Mouse (Mus musculus) common myeloid progenitor, adult 5-6 weeks (primary cell): ENCODE data around the gene Ppp1r2. TPM values are rescaled to one million over a fixed set of nuclear protein-coding genes. Genes with fewer than 3 reads are reported as not detected.

Experiments used
- ATAC-seq: replicated peaks from 2 replicates; pipeline ENCODE4 v1.8.0; 2016; ENCODE audit warnings: low read depth, mild to moderate bottlenecking, moderate TSS enrichment, inconsistent platforms; ENCODE audit not compliant: poor library complexity, severe bottlenecking
- total RNA-seq: library from RNA; stranded (forward); fragments of 200-1000, 187-1606 nt; gene quantifications from 2 replicates; pipeline ENCODE4 v1.2.3, GENCODE M21; 2017

The Ppp1r2 gene
- total RNA-seq, 1 experiment from 2014 or later: 42.0 TPM

DNA sequence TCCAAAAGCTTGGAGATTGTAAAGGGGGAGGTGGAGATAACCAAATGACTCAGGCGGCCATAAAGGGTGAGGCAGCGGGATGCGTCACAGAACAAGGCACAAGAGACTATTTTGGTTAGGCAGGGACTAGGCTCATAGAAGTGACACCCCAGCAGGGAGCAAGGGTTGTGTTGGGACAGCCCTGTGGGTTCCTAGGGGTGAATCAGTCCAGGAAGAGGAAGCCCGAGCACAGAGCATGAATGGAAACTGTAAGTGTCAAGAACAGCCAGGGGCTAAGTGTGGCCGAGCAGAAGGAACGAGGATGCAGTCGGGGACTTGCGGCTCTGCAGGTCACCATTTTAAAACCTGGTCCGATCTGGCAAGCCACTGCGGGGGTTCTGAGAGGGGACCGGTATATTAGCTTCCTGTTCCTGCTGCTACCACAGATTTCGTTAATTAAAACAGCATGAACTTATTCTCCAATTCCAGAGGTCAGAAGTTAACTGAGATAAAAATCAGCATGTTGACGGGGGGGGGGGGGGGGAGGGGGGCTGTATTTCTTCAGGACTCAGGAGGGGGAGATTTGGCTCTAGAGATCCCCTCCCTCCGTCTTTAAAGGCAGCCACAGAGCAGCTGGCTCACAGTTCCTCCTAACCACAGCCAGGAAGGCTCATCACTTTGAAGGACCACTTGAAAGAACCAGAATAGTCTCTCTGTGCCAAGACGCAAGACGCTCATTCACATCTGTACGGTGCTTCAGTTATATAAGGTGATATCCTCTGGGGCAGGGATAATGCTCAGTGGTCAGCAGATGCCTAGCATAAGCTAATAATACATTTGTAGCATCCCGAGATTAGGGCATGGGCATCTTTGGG, 39.4 kb downstream of the Ppp1r2 start:
- ATAC-seq: peak; percentile 61

- no peak for ATAC-seq
Observed at GRCm38 (mm10) chr16:31234808-31235456, 40.1 kb downstream of the Ppp1r2 start.

DNA sequence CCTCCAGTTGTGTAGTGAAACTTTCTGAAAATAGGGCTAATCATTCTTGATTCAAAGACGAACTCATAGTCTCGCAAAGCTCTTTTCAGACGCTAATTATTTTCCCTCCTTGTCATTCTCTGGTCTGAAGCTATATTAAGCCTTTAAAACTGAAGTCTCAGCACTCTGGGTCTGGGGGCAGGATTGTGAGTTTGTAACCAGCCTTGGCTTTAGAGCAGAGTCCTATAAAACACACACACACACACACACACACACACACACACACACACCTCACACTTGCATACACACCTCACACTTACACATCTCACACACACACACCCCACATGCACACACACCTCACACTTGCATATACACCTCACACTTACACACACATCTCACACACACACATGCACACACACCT, 40.7 kb downstream of the Ppp1r2 start:
- no peak for ATAC-seq

DNA sequence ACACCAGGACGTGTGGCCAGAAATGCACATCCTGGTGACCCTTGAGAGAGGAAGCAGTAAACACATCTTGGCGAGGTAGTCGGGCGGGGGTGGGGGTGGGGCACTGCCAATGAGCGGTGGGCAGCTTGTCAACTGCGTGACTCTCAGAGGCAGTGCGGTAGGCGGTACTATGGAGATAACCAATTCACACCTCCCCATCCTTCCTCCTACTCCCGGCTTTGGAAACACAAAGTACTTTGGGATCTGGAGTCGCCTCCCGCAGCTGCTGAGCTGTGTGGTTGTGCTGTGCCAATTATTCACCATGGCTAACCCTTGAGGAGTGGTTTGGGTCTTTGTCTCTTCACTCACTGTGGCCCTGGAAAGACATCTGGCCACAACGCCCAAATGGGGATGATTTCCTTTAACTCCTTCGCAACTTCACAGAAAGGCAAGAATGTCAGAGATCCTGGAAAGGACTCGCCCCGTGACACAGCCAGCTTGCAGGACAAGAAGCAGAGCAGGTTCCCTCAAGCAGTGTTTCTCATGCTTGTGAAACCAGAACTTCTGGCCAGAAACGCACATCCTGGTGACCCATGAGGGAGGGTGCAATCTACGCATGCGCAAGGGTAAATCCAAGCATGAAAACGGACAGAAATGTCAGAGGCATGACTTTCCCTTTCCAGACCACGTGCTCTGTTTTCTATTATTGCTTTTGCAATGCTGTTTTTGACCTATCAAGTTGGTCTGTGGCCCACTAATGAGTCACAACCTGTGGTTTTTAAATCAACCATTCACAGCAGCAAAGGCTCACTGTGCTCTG, 41.3 kb downstream of the Ppp1r2 start:
- peak; percentile 75 for ATAC-seq

GRCm38 (mm10) chr16:31233167-31233498, 41.9 kb downstream of the Ppp1r2 start:
- no peak for ATAC-seq

DNA sequence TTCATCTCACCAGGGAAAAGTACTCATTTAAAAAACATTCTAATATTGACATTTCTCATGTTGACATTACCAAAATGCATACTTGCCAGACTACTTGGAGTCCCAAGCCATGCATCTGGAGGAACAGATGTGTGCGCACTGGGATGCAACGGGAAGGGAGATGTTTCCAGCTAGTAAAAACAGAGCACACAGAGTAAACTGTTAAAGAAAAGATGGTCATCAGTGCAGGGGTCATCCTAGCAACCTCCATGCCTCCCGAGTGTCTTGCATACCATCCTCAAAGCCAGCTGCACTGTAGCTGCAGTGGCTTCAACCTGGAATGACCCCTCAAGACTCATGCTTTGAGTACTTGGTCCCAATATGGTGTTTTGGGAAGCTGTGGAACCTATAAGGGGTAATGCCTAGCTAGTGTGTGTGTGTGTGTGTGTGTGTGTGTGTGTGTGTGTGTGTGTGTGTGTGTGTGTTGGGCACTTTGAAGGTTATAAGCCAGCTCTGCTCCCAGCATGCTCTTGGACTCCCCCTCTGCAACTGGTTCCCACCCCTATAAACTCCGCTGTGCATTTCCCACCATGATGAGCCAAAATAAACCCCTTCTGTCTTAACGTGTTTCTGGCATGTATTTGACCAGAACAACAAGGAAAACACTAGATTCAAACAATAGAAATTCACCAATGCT, 42.4 kb downstream of the Ppp1r2 start:
- no peak for ATAC-seq

DNA sequence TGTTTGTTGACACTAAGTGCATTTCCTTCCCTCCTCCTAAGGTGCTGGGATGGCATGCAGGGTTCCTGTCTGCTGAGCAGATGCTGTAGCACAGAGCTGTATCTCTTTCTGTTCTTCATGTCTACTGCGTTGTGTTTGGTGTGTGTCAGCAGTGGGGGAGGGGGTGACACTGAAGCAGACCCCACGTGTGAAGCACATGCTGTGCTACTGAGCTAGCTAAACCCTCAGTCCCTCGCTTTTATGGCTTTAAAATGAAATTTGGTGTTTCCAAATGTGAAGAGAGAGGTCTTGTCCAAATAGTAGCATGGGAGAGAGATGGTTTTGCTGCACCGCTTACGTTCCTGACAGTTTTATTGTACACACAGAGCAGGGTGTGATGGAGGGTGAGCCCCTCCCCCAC, 43.5 kb downstream of the Ppp1r2 start:
- ATAC-seq: no peak

DNA sequence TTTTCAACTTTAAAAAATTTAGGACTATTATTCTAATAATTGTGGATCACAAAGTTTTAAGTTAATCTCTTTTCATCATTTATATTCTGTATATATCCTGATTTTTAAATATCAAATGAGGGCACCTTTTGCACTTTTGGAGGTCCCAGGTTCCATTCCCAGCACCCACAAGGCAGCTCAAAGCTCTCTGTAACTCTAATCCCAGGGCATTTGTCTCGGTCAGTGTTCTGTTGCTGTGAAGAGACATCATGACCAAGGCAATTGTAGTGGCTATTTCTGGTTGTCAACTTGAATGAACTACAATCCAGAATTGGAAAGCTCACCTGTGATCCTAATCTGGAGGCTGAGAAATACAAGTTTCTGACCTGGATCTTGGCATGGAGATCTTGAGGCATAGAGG, 47.3 kb downstream of the Ppp1r2 start:
- no peak for ATAC-seq

- ATAC-seq: no peak
Observed at GRCm38 (mm10) chr16:31215271-31215670, 59.8 kb downstream of the Ppp1r2 start.

DNA sequence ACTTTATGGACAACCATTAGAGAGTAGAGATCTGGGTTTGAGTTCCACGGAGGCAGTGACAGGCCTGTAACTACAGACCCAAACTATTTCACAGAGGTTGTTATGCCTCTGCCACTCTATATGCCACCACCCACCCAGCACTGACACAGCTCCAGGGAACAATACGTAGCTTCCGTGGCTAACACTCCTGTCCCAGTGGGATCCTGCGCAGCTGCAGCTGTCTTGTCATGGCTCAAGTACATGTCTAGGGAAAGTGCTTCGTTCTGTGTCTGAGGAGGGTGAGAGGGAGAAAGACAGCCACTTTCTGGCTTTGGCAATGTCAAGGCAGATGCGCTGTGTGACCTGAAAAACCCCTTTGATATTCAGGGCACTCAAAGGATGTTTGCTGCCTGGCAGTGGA, 61.6 kb downstream of the Ppp1r2 start:
- ATAC-seq: no peak

DNA sequence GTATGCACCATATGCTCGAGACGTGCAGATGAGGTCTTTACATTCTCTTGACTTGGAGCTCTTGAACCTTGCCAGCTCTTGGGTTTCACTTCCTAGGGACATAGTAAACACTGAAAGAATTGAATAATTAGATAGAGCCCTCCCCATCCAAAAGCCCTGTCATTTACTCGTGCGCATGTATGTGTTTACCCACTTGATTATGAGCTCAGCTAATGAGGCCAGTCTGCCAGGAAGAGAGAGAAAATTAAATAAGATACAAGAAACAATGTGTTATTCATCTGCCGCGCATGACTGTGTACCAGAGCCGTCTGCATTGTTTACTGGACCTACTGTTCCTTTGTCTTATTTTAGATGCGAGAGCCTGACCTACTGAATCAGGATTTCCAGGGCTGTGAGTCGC, 63.6 kb downstream of the Ppp1r2 start:
- ATAC-seq: no peak

GRCm38 (mm10) chr16:31210453-31210852, 64.6 kb downstream of the Ppp1r2 start:
- peak; percentile 36 for ATAC-seq

GRCm38 (mm10) chr16:31209911-31210310, 65.2 kb downstream of the Ppp1r2 start:
- ATAC-seq: peak; percentile 92

GRCm38 (mm10) chr16:31205726-31206125, 69.4 kb downstream of the Ppp1r2 start:
- no peak for ATAC-seq

DNA sequence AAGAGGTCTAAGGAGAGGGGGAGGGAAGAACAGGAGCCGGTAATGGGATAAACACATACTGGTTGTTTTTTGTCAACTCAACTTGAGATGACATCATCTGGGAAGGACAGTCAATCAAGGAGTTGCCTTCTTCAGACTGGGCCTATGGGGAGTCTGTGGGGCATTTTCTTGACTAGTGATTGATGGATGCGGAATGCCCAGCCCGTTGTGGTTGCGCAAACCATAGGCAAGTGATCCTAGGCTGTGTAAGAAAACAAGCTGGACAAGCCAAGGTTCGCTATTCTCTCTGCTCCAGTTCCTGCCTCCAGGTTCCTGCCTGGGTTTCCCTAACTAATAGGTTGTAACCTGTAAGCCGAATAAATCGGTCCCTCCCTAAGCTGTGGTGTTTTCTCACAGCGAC, 69.9 kb downstream of the Ppp1r2 start:
- ATAC-seq: no peak

DNA sequence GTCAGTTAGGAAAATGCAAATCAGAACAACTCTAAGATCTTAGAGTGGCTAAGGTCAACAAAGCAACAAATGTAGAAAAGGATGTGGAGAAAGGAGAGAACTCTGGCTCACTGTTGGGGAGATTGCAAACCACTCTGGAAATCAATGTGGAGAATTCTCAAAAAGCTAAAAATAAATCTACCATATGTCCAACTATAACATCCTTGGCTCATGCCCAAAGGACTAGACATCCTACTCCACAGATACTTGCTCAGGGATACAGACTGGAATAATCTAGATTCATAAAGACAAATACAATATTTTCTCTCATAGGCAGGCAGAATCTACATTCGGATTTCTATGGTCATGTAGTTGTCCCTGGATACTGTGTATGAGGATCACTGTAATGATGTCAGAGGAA, 70.9 kb downstream of the Ppp1r2 start:
- ATAC-seq: no peak

DNA sequence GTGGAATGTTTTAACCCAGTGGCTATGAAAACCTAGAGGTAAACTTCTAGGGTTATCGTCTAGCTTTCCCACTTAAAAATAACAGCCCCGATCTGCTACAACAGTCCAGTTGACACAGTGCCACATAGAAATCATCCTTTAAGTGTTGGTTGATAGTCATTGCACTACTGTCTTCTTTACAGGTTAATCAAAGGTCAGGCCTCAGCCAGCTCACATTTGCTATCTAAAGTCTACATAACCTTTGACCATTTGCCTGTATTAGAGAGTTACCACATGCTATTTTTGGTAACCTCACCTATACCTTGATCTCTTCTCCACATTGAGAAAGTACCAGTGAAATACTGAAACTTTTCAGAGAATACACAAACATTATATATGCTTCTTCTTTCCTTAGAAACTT, 73.4 kb downstream of the Ppp1r2 start:
- no peak for ATAC-seq
